In the genomic region with DNA sequence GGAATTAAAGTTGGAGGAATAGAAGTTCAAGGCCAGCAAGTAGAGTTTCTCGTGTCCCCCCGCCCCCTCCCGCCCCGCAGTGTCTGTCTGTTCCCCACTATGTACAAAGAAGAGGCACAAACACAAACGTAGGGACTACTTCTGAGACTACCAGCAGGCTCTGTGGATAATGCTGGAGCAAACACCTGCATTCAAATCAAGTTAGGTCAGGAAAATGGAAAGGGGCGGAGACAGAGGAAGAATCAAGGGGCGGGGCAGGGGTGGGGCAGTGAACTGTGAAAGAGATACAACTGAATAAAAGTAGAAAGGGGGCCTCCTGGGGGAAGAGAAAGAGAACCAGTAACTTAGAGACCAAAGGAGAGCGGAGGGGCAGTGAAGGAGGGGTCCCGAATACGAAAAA, we compare ENCODE assay signal across 17 mouse cellular contexts. TPM values are rescaled to one million over a fixed set of nuclear protein-coding genes. Genes with fewer than 3 reads are reported as not detected.
DNase-seq lines count a peak whose midpoint lies in the region; ATAC-seq and TF ChIP-seq lines count a peak whose summit lies in the region.
"Had no signal": no experiment of that assay in that cellular context is flagged by ENCODE, and none has a peak within 500 bp of the region (broad histone marks: within the 10 kb centered on the region; RNA-seq: fewer than 3 reads in every experiment).

No protein-coding gene starts in this region.

- H3K36me3 ChIP-seq in forebrain, embryonic 12.5 days (replicated peaks), result no peaks in the 10 kb centered on the region
- no peaks in the 10 kb centered on the region for H3K36me3 ChIP-seq in forebrain, postnatal 0 days (ENCODE audit: insufficient read depth)
- no peaks in the 10 kb centered on the region for H3K36me3 ChIP-seq in stomach, embryonic 15.5 days
- no peaks in the 10 kb centered on the region for H3K36me3 ChIP-seq in stomach, postnatal 0 days (ENCODE audit: control insufficient read depth, insufficient read depth, low read length)
- no peaks in the 10 kb centered on the region for H3K36me3 ChIP-seq in limb, embryonic 13.5 days

- peaks cover 50% of the 10 kb centered on the region for H3K27me3 ChIP-seq in forebrain, embryonic 12.5 days
- H3K27me3 ChIP-seq in forebrain, postnatal 0 days (ENCODE audit: insufficient read depth, low read length), result peaks cover 11% of the 10 kb centered on the region
- H3K27me3 ChIP-seq in stomach, embryonic 15.5 days (replicated peaks), result peaks cover 12% of the 10 kb centered on the region; the same call in 1 of the 2 replicates
- no peaks in the 10 kb centered on the region; the same call in 1 of the 2 replicates for H3K27me3 ChIP-seq in stomach, postnatal 0 days (ENCODE audit: control insufficient read depth, insufficient read depth, low read length)
- peaks cover 43% of the 10 kb centered on the region for H3K27me3 ChIP-seq in limb, embryonic 13.5 days

- TF ChIP-seq EP300 in stomach, postnatal 0 days (optimal IDR thresholded peaks at IDR 0.05), result no peak

- no peak for TF ChIP-seq CTCF in forebrain, postnatal 0 days (IDR thresholded peaks at IDR 0.05; ENCODE audit: low read depth)
- no peak for TF ChIP-seq CTCF in stomach, postnatal 0 days (IDR thresholded peaks at IDR 0.05; ENCODE audit: low read depth)

- H3K27ac ChIP-seq in forebrain, embryonic 12.5 days, result no peak overlapping the region
- no peak overlapping the region for H3K27ac ChIP-seq in forebrain, postnatal 0 days (ENCODE audit: low read depth, low read length)
- H3K27ac ChIP-seq in stomach, embryonic 15.5 days, result no peak overlapping the region
- no peak overlapping the region for H3K27ac ChIP-seq in stomach, postnatal 0 days (replicated peaks)
- H3K27ac ChIP-seq in limb, embryonic 13.5 days, result no peak overlapping the region
- H3K27ac ChIP-seq: gastrocnemius, adult 2 months; heart, adult 2 months; layer of hippocampus, adult 2 months; liver, embryonic 14.5 days had no signal

- peak overlapping the region; percentile 8; the same call in 1 of the 2 replicates for H3K4me3 ChIP-seq in forebrain, embryonic 12.5 days (replicated peaks)
- H3K4me3 ChIP-seq in forebrain, postnatal 0 days (ENCODE audit: low read depth, low read length), result no peak overlapping the region
- no peak overlapping the region for H3K4me3 ChIP-seq in stomach, embryonic 15.5 days (replicated peaks)
- no peak overlapping the region for H3K4me3 ChIP-seq in stomach, postnatal 0 days (ENCODE audit: low read depth, low read length)
- H3K4me3 ChIP-seq in limb, embryonic 13.5 days, result no peak overlapping the region
- H3K4me3 ChIP-seq: erythroblast, embryonic 14.5 days; gastrocnemius, adult 2 months; heart, adult 2 months; layer of hippocampus, adult 2 months had no signal

- no peaks in the 10 kb centered on the region for H3K9me3 ChIP-seq in forebrain, embryonic 12.5 days
- H3K9me3 ChIP-seq in forebrain, postnatal 0 days (ENCODE audit: low read length), result no peaks in the 10 kb centered on the region
- no peaks in the 10 kb centered on the region for H3K9me3 ChIP-seq in stomach, embryonic 15.5 days
- H3K9me3 ChIP-seq in stomach, postnatal 0 days (ENCODE audit: control insufficient read depth, low read length), result no peaks in the 10 kb centered on the region
- no peaks in the 10 kb centered on the region for H3K9me3 ChIP-seq in limb, embryonic 13.5 days

- H3K4me1 ChIP-seq in forebrain, embryonic 12.5 days, result peaks cover 23% of the 10 kb centered on the region
- peaks cover 11% of the 10 kb centered on the region; the same call in 1 of the 2 replicates for H3K4me1 ChIP-seq in forebrain, postnatal 0 days (ENCODE audit: insufficient read depth)
- no peaks in the 10 kb centered on the region for H3K4me1 ChIP-seq in stomach, embryonic 15.5 days
- no peaks in the 10 kb centered on the region for H3K4me1 ChIP-seq in stomach, postnatal 0 days (replicated peaks; ENCODE audit: control insufficient read depth, insufficient read depth)
- peaks cover 21% of the 10 kb centered on the region for H3K4me1 ChIP-seq in limb, embryonic 13.5 days

- peak overlapping the region; percentile 7; the same call in 1 of the 2 replicates for H3K9ac ChIP-seq in forebrain, embryonic 12.5 days
- H3K9ac ChIP-seq in forebrain, postnatal 0 days, result no peak overlapping the region
- no peak overlapping the region for H3K9ac ChIP-seq in stomach, embryonic 15.5 days
- H3K9ac ChIP-seq in stomach, postnatal 0 days (ENCODE audit: low read length), result no peak overlapping the region
- H3K9ac ChIP-seq in limb, embryonic 13.5 days, result no peak overlapping the region
- H3K9ac ChIP-seq: liver, embryonic 14.5 days had no signal

- H3K4me2 ChIP-seq in forebrain, embryonic 12.5 days, result peak overlapping the region; percentile 57
- H3K4me2 ChIP-seq in forebrain, postnatal 0 days (ENCODE audit: low read depth), result no peak overlapping the region
- H3K4me2 ChIP-seq in stomach, embryonic 15.5 days, result 0 out of 2 replicates have a peak overlapping the region, but pooled peaks have one; percentile 0
- H3K4me2 ChIP-seq in stomach, postnatal 0 days (replicated peaks; ENCODE audit: low read depth), result no peak overlapping the region
- H3K4me2 ChIP-seq in limb, embryonic 13.5 days (replicated peaks), result 0 out of 2 replicates have a peak overlapping the region, but pooled peaks have one; percentile 60

- ATAC-seq in forebrain, embryonic 12.5 days (ENCODE audit: low FRiP score), result peak; percentile 39; the same call in 1 of the 2 replicates
- ATAC-seq in forebrain, postnatal 0 days, result no peak
- ATAC-seq in stomach, embryonic 15.5 days (ENCODE audit: insufficient read depth, low FRiP score, low read depth), result no peak
- no peak for ATAC-seq in stomach, postnatal 0 days (ENCODE audit: low FRiP score, low TSS enrichment)
- ATAC-seq in limb, embryonic 13.5 days (ENCODE audit: low FRiP score, low read depth), result no peak

- no peak for DNase-seq in forebrain, postnatal 0 days
- DNase-seq in stomach, postnatal 0 days (ENCODE audit: low spot score), result no peak
- DNase-seq in cerebellum, adult 11 months, result no peak
- DNase-seq in adrenal gland, adult 2 months, result no peak
- DNase-seq: cerebellum, postnatal 14 days; gastrocnemius, adult 2 months; heart, adult 2 months; heart, postnatal 4 days; kidney, adult 2 months; lung, postnatal 14 days; spleen, adult 18-20 months had no signal

- WGBS in forebrain, embryonic 12.5 days, result 3% methylated on average over 10 of the region's 10 CpGs
- 5% methylated on average over 10 of the region's 10 CpGs for WGBS in forebrain, postnatal 0 days
- WGBS in stomach, embryonic 15.5 days, result 16% methylated on average over 10 of the region's 10 CpGs
- WGBS in stomach, postnatal 0 days, result 19% methylated on average over 10 of the region's 10 CpGs
- 19% methylated on average over 10 of the region's 10 CpGs for WGBS in limb, embryonic 13.5 days

RNA-seq across cellular contexts. Expression of gene Tshz3, which starts 19.4 kb away (rescaled TPM):
- 9.9 and 12.6 TPM in 2 replicates for polyA plus RNA-seq in forebrain, embryonic 12.5 days (2016; fragmentation: Nextera tagmentation; extraction: Ambion mirVana)
- total RNA-seq in forebrain, postnatal 0 days (2014; rRNA removed), result 32.2 and 37.8 TPM in 2 replicates
- 15.6 and 18.0 TPM in 2 replicates for polyA plus RNA-seq in forebrain, postnatal 0 days (2015; fragmentation: Nextera tagmentation; extraction: Ambion mirVana)
- 14.3 and 16.2 TPM in 2 replicates for polyA plus RNA-seq in stomach, embryonic 15.5 days (2015; fragmentation: Nextera tagmentation; extraction: Ambion mirVana)
- 4.3 and 4.4 TPM in 2 replicates for polyA plus RNA-seq in stomach, postnatal 0 days (2015; fragmentation: Nextera tagmentation; extraction: Ambion mirVana)
- 10.9 and 11.0 TPM in 2 replicates for polyA plus RNA-seq in limb, embryonic 13.5 days (2015; fragmentation: Nextera tagmentation; extraction: Ambion mirVana)
- 1 to 10 TPM; 4.2 to 4.7 TPM for total RNA-seq in adrenal gland, adult 2 months (2021)
- polyA plus RNA-seq in adrenal gland, adult 2 months (2012; rRNA removed), result 1.9 and 2.8 TPM in 2 replicates
- polyA plus RNA-seq: erythroblast, embryonic 14.5 days had no signal

Comparison
In these comparisons a context has a peak if more than half of its experiments do, and no peak if none do; other contexts are left out.
1. H3K4me2 ChIP-seq: peak in forebrain, embryonic 12.5 days (single experiment), stomach, embryonic 15.5 days (single experiment) and limb, embryonic 13.5 days (single experiment); none in forebrain, postnatal 0 days (single experiment) and stomach, postnatal 0 days (single experiment).